Mouse (Mus musculus): ENCODE data around the gene Mob3c. TPM values are rescaled to one million over a fixed set of nuclear protein-coding genes. Genes with fewer than 3 reads are reported as not detected.
A peak's percentile ranks its signal among the peaks of the same experiment; 100 is the strongest.

Mob3c gene
- polyA plus RNA-seq, 1 experiment from 2014 or later = 8.1 TPM

DNA sequence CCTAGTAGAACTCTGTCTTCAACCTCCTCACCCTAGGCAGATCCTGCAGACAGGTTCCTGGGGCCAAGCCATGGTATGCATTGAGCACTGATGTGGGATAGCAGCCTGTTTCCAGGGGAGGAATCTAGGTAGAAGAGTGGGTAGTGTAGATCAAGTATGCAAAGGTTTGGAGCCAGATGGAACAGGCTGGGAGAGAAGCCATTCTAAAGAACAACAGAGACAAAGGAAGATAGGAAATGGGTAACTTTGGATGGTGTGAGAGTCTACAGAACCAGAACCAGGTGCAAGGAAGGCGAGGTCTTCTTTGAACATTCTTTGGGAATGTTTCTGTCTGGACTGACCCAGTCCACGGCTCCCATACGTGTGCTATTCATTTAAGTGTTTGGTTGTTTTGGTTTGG, 826 bp upstream of the Mob3c start:
- no peaks in the 10 kb centered on the region for H3K9me3 ChIP-seq (ENCODE audit: control insufficient read depth, low read length)
- ATAC-seq (ENCODE audit: low FRiP score, low TSS enrichment) = no peak
- H3K27ac ChIP-seq (replicated peaks) = no peak overlapping the region
- TF ChIP-seq CTCF (IDR thresholded peaks at IDR 0.05; ENCODE audit: low read depth) (no peak), EP300 (optimal IDR thresholded peaks at IDR 0.05) (no peak)
- peaks cover 10% of the 10 kb centered on the region; the same call in 1 of the 2 replicates for H3K36me3 ChIP-seq (ENCODE audit: control insufficient read depth, insufficient read depth, low read length)
- WGBS = 66% methylated on average over 3 of the region's 3 CpGs
- no peak overlapping the region; the same call in 1 of the 2 replicates for H3K9ac ChIP-seq (ENCODE audit: low read length)
- no peak for DNase-seq (ENCODE audit: low spot score)
- H3K4me2 ChIP-seq (replicated peaks; ENCODE audit: low read depth) = no peak overlapping the region
- H3K27me3 ChIP-seq (ENCODE audit: control insufficient read depth, insufficient read depth, low read length) = no peaks in the 10 kb centered on the region
- H3K4me1 ChIP-seq (replicated peaks; ENCODE audit: control insufficient read depth, insufficient read depth) = peaks cover 4% of the 10 kb centered on the region; the same call in 1 of the 2 replicates
- no peak overlapping the region for H3K4me3 ChIP-seq (ENCODE audit: low read depth, low read length)

DNA sequence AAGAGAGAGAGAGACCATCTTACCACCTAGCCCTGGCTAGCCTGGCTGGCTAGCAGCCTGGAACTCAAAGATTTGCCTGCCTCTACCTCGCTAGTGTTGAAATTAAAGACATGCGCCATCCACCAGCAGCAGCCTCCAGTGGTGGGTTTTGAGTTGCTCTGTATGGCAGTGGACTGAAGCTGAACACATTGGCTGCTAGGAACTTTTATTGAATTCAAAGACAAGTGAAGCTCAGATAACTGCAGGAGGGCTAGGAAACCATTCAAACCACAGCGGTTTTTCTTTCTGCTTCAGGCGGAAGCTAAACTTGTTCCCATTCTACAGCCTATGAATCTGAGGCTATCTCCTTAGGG, 381 bp upstream of the Mob3c start:
- Histone ChIP-seq H3K4me1 (replicated peaks; ENCODE audit: control insufficient read depth, insufficient read depth) (peaks cover 4% of the 10 kb centered on the region; the same call in 1 of the 2 replicates), H3K4me2 (replicated peaks; ENCODE audit: low read depth) (peak overlapping the region; percentile 62), H3K9ac (ENCODE audit: low read length) (peak overlapping the region; percentile 81), H3K36me3 (ENCODE audit: control insufficient read depth, insufficient read depth, low read length) (peaks cover 11% of the 10 kb centered on the region; the same call in 1 of the 2 replicates), H3K9me3 (ENCODE audit: control insufficient read depth, low read length) (no peaks in the 10 kb centered on the region), H3K27me3 (ENCODE audit: control insufficient read depth, insufficient read depth, low read length) (no peaks in the 10 kb centered on the region), H3K27ac (replicated peaks) (peak overlapping the region; percentile 89; the same call in 1 of the 2 replicates), H3K4me3 (ENCODE audit: low read depth, low read length) (peak overlapping the region; percentile 92)
- ATAC-seq (ENCODE audit: low FRiP score, low TSS enrichment) (no peak), DNase-seq (ENCODE audit: low spot score) (no peak)
- 3% methylated on average over 4 of the region's 4 CpGs for WGBS
- TF ChIP-seq CTCF (IDR thresholded peaks at IDR 0.05; ENCODE audit: low read depth) (no peak), EP300 (optimal IDR thresholded peaks at IDR 0.05) (no peak)

DNA sequence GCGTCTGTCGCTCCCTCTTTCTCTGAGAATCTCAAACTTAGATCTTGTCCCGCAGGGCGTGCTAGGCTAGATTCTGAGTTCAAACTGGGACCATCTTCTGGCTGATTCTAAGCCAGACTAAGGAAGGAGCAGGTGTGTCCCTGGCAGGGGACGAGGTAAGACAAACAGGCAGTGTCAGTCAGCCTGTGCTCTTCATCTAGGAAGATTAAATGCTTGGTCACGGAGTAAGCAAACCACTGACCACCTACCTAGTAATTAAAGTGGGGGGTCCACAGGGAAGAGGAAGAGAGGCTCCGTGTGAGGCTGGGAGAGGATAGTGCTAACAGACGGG, 645 bp downstream of the Mob3c start:
- Histone ChIP-seq H3K27ac (replicated peaks) (no peak overlapping the region; the same call in 1 of the 2 replicates), H3K4me3 (ENCODE audit: low read depth, low read length) (peak overlapping the region; percentile 92), H3K36me3 (ENCODE audit: control insufficient read depth, insufficient read depth, low read length) (peaks cover 12% of the 10 kb centered on the region), H3K9me3 (ENCODE audit: control insufficient read depth, low read length) (no peaks in the 10 kb centered on the region), H3K9ac (ENCODE audit: low read length) (peak overlapping the region; percentile 81), H3K4me1 (replicated peaks; ENCODE audit: control insufficient read depth, insufficient read depth) (peaks cover 4% of the 10 kb centered on the region; the same call in 1 of the 2 replicates), H3K4me2 (replicated peaks; ENCODE audit: low read depth) (peak overlapping the region; percentile 62), H3K27me3 (ENCODE audit: control insufficient read depth, insufficient read depth, low read length) (no peaks in the 10 kb centered on the region)
- ATAC-seq (ENCODE audit: low FRiP score, low TSS enrichment) (0 out of 2 replicates have a peak, but pooled peaks have one; percentile 6), DNase-seq (ENCODE audit: low spot score) (no peak)
- TF ChIP-seq CTCF (IDR thresholded peaks at IDR 0.05; ENCODE audit: low read depth) (no peak), EP300 (optimal IDR thresholded peaks at IDR 0.05) (no peak)
- WGBS = 8% methylated on average over 8 of the region's 8 CpGs

DNA sequence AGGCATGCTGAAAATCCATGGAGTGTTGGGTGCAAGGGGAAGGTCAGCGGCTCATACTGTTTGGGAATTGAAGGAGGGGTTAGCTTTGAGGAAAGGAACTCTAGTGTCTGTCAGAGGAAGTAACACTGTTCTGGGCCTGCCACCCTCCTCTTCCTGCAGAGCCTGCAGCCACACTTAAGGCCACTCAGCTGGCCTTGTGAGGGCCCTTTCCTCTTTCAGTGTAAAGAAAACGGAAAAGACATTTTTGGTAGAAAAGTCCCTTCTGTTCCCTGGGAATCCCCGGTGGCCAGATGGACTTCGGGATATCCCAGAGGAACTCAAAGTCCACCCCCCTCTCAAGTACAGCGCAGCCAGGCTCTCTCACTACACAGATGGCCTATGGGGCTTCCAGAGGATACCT, 2.6 kb downstream of the Mob3c start:
- ATAC-seq (ENCODE audit: low FRiP score, low TSS enrichment) (no peak), DNase-seq (ENCODE audit: low spot score) (no peak)
- H3K27me3 ChIP-seq (ENCODE audit: control insufficient read depth, insufficient read depth, low read length) = no peaks in the 10 kb centered on the region
- H3K4me3 ChIP-seq (ENCODE audit: low read depth, low read length) = no peak overlapping the region
- no peak overlapping the region for H3K27ac ChIP-seq (replicated peaks)
- H3K36me3 ChIP-seq (ENCODE audit: control insufficient read depth, insufficient read depth, low read length) = peaks cover 16% of the 10 kb centered on the region
- H3K4me2 ChIP-seq (replicated peaks; ENCODE audit: low read depth) = no peak overlapping the region
- no peaks in the 10 kb centered on the region for H3K9me3 ChIP-seq (ENCODE audit: control insufficient read depth, low read length)
- H3K9ac ChIP-seq (ENCODE audit: low read length) = no peak overlapping the region
- H3K4me1 ChIP-seq (replicated peaks; ENCODE audit: control insufficient read depth, insufficient read depth) = peaks cover 4% of the 10 kb centered on the region; the same call in 1 of the 2 replicates
- TF ChIP-seq CTCF (IDR thresholded peaks at IDR 0.05; ENCODE audit: low read depth) (no peak), EP300 (optimal IDR thresholded peaks at IDR 0.05) (no peak)
- 60% methylated on average over 5 of the region's 5 CpGs for WGBS

DNA sequence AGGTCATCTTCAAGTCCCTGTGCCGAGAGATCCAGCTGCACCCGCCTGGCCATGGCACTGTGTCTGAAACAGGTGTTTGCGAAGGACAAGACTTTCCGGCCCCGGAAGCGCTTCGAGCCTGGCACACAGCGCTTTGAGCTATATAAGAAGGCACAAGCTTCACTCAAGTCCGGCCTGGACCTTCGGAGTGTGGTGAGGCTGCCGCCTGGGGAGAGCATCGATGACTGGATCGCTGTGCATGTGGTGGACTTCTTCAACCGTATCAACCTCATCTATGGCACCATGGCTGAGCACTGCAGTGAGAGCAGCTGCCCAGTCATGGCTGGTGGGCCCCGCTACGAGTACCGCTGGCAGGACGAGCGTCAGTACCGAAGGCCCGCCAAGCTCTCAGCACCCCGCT, 3.3 kb downstream of the Mob3c start:
- no peak overlapping the region for H3K27ac ChIP-seq (replicated peaks)
- WGBS = 97% methylated on average over 22 of the region's 22 CpGs
- peaks cover 16% of the 10 kb centered on the region for H3K36me3 ChIP-seq (ENCODE audit: control insufficient read depth, insufficient read depth, low read length)

DNA sequence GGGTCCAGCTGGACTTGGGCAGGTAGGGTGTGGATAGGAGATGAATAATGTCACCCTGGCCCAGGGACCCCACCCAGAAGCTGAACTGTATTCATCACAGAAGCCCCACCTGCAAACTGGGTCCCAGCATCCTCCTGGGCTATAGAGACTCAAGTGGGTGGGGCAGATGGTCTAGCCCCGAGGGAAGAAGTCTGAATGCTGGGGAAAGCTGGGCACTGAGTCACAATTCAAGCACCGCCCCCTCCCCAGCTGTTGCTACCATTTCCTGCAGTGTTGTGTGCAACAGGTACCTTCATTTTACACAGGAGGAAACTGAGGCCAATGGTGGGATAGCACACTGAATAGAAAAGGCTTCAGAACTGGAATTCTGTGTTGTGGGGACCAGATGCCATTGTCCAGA, 4.1 kb downstream of the Mob3c start:
- 52% methylated on average over 2 of the region's 2 CpGs for WGBS
- no peak overlapping the region for H3K9ac ChIP-seq (ENCODE audit: low read length)
- no peak overlapping the region for H3K4me3 ChIP-seq (ENCODE audit: low read depth, low read length)
- H3K36me3 ChIP-seq (ENCODE audit: control insufficient read depth, insufficient read depth, low read length) = peaks cover 16% of the 10 kb centered on the region
- H3K27me3 ChIP-seq (ENCODE audit: control insufficient read depth, insufficient read depth, low read length) = no peaks in the 10 kb centered on the region
- no peak for DNase-seq (ENCODE audit: low spot score)
- H3K4me1 ChIP-seq (replicated peaks; ENCODE audit: control insufficient read depth, insufficient read depth) = peaks cover 4% of the 10 kb centered on the region; the same call in 1 of the 2 replicates
- TF ChIP-seq EP300 (optimal IDR thresholded peaks at IDR 0.05) (no peak), CTCF (IDR thresholded peaks at IDR 0.05; ENCODE audit: low read depth) (no peak)
- no peak for ATAC-seq (ENCODE audit: low FRiP score, low TSS enrichment)
- no peak overlapping the region for H3K27ac ChIP-seq (replicated peaks)
- no peak overlapping the region for H3K4me2 ChIP-seq (replicated peaks; ENCODE audit: low read depth)
- no peaks in the 10 kb centered on the region for H3K9me3 ChIP-seq (ENCODE audit: control insufficient read depth, low read length)

More for the DNA sequence above, 3.3 kb downstream of the Mob3c start:
- TF ChIP-seq CTCF (IDR thresholded peaks at IDR 0.05; ENCODE audit: low read depth) (no peak), EP300 (optimal IDR thresholded peaks at IDR 0.05) (no peak)
- H3K4me1 ChIP-seq (replicated peaks; ENCODE audit: control insufficient read depth, insufficient read depth) = peaks cover 4% of the 10 kb centered on the region; the same call in 1 of the 2 replicates
- DNase-seq (ENCODE audit: low spot score) = no peak
- no peak overlapping the region for H3K4me2 ChIP-seq (replicated peaks; ENCODE audit: low read depth)
- no peak for ATAC-seq (ENCODE audit: low FRiP score, low TSS enrichment)
- H3K9me3 ChIP-seq (ENCODE audit: control insufficient read depth, low read length) = no peaks in the 10 kb centered on the region
- H3K27me3 ChIP-seq (ENCODE audit: control insufficient read depth, insufficient read depth, low read length) = no peaks in the 10 kb centered on the region
- no peak overlapping the region for H3K4me3 ChIP-seq (ENCODE audit: low read depth, low read length)
- H3K9ac ChIP-seq (ENCODE audit: low read length) = no peak overlapping the region
